Mouse (Mus musculus): ENCODE measurements at regions not wholly inside any gene's neighbourhood (a gene's known extent, or its start where the extent isn't known, plus 50 kb on each side); places are given as distances from the start of the nearest gene placed in this dataset.
A peak's percentile ranks its signal among the peaks of the same experiment; 100 is the strongest.

GRCm38 (mm10) chr4:10357572-10357971, 516.7 kb upstream of the 2610301B20Rik start:
- no peak for DNase-seq (ENCODE audit: low read depth, low spot score)
- Histone ChIP-seq H3K9ac (ENCODE audit: insufficient read depth, low read depth, low read length, poor library complexity, severe bottlenecking) (no peak overlapping the region), H3K4me1 (ENCODE audit: control insufficient read depth in 2 of 2, insufficient read depth in 2 of 2, low read length in 2 of 2, poor library complexity in 1 of 2) (no peaks in the 10 kb centered on the region), H3K9me3 (ENCODE audit: control insufficient read depth, insufficient read depth, low read depth, low read length) (no peaks in the 10 kb centered on the region), H3K4me3 (ENCODE audit: insufficient read depth in 1 of 2, low read depth in 1 of 2, low read length in 2 of 2, poor library complexity in 1 of 2, severe bottlenecking in 1 of 2) (no peak overlapping the region), H3K36me3 (ENCODE audit: control insufficient read depth, insufficient read depth, low read length, poor library complexity, severe bottlenecking) (no peaks in the 10 kb centered on the region), H3K27ac (ENCODE audit: insufficient read depth, low read depth, low read length, poor library complexity, severe bottlenecking) (no peak overlapping the region)
- in situ Hi-C loops (cut with MboI; ENCODE audit: low sequenced_read_pairs in 2 of 2, unreplicated experiment in 2 of 2) = no loop called here
- no peak for TF ChIP-seq ZC3H11A (IDR thresholded peaks at IDR 0.05; ENCODE audit: borderline replicate concordance, low read depth, low read length)
- TF ChIP-seq MAFK (IDR thresholded peaks at IDR 0.05; ENCODE audit: insufficient read depth, low read depth, low read length) = no peak
- TF ChIP-seq HCFC1 (IDR thresholded peaks at IDR 0.05; ENCODE audit: borderline replicate concordance, insufficient read depth, low read length) = no peak
- no peak for TF ChIP-seq ZNF384 (IDR thresholded peaks at IDR 0.05; ENCODE audit: low read depth, low read length)
- TF ChIP-seq CHD2 (IDR thresholded peaks at IDR 0.05; ENCODE audit: low read depth, low read length) = no peak

GRCm38 (mm10) chr4:10389790-10390189, 484.5 kb upstream of the 2610301B20Rik start:
- no peak for TF ChIP-seq ZC3H11A (IDR thresholded peaks at IDR 0.05; ENCODE audit: borderline replicate concordance, low read depth, low read length)
- TF ChIP-seq ZNF384 (IDR thresholded peaks at IDR 0.05; ENCODE audit: low read depth, low read length) = no peak
- TF ChIP-seq MAFK (IDR thresholded peaks at IDR 0.05; ENCODE audit: insufficient read depth, low read depth, low read length) = no peak
- TF ChIP-seq HCFC1 (IDR thresholded peaks at IDR 0.05; ENCODE audit: borderline replicate concordance, insufficient read depth, low read length) = no peak
- no peak for TF ChIP-seq CHD2 (IDR thresholded peaks at IDR 0.05; ENCODE audit: low read depth, low read length)
- Histone ChIP-seq H3K9me3 (ENCODE audit: control insufficient read depth, insufficient read depth, low read depth, low read length) (no peaks in the 10 kb centered on the region), H3K36me3 (ENCODE audit: control insufficient read depth, insufficient read depth, low read length, poor library complexity, severe bottlenecking) (no peaks in the 10 kb centered on the region), H3K27ac (ENCODE audit: insufficient read depth, low read depth, low read length, poor library complexity, severe bottlenecking) (no peak overlapping the region), H3K9ac (ENCODE audit: insufficient read depth, low read depth, low read length, poor library complexity, severe bottlenecking) (no peak overlapping the region), H3K4me3 (ENCODE audit: insufficient read depth in 1 of 2, low read depth in 1 of 2, low read length in 2 of 2, poor library complexity in 1 of 2, severe bottlenecking in 1 of 2) (no peak overlapping the region), H3K4me1 (ENCODE audit: control insufficient read depth in 2 of 2, insufficient read depth in 2 of 2, low read length in 2 of 2, poor library complexity in 1 of 2) (no peaks in the 10 kb centered on the region)
- no peak for DNase-seq (ENCODE audit: low read depth, low spot score)
- in situ Hi-C loops (cut with MboI; ENCODE audit: low sequenced_read_pairs in 2 of 2, unreplicated experiment in 2 of 2) = no loop called here

DNA sequence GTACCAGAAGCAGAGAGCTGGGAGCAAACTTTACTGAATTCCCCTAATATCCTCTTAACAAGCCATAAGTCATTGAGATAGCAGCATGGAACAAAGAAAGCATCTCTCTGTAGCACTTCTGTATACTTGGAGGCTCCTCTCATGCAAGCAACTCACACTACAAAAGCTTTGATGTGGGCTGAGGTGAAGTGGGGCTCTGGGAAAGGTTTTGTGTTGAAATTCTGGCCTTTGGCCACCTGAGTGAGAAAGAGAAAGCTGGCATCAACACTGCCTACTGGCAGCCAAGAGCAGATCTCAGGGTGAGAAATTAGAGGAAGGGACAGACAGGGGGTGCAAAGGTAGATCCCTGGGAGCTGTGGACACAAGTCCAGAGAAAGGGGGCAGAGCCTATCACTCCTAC, 477.0 kb upstream of the 2610301B20Rik start:
- Histone ChIP-seq H3K27ac (ENCODE audit: insufficient read depth, low read depth, low read length, poor library complexity, severe bottlenecking) (no peak overlapping the region), H3K36me3 (ENCODE audit: control insufficient read depth, insufficient read depth, low read length, poor library complexity, severe bottlenecking) (no peaks in the 10 kb centered on the region; the same call in 1 of the 2 replicates), H3K4me1 (ENCODE audit: control insufficient read depth in 2 of 2, insufficient read depth in 2 of 2, low read length in 2 of 2, poor library complexity in 1 of 2) (peaks cover 7 to 9% of the 10 kb centered on the region in 2 experiments; a peak in 3 of 4 replicates), H3K9ac (ENCODE audit: insufficient read depth, low read depth, low read length, poor library complexity, severe bottlenecking) (no peak overlapping the region), H3K9me3 (ENCODE audit: control insufficient read depth, insufficient read depth, low read depth, low read length) (no peaks in the 10 kb centered on the region), H3K4me3 (ENCODE audit: insufficient read depth in 1 of 2, low read depth in 1 of 2, low read length in 2 of 2, poor library complexity in 1 of 2, severe bottlenecking in 1 of 2) (no peak overlapping the region)
- no peak for TF ChIP-seq HCFC1 (IDR thresholded peaks at IDR 0.05; ENCODE audit: borderline replicate concordance, insufficient read depth, low read length)
- TF ChIP-seq CHD2 (IDR thresholded peaks at IDR 0.05; ENCODE audit: low read depth, low read length) = no peak
- in situ Hi-C loops (cut with MboI; ENCODE audit: low sequenced_read_pairs in 2 of 2, unreplicated experiment in 2 of 2) = no loop called here
- DNase-seq (ENCODE audit: low read depth, low spot score) = no peak

DNA sequence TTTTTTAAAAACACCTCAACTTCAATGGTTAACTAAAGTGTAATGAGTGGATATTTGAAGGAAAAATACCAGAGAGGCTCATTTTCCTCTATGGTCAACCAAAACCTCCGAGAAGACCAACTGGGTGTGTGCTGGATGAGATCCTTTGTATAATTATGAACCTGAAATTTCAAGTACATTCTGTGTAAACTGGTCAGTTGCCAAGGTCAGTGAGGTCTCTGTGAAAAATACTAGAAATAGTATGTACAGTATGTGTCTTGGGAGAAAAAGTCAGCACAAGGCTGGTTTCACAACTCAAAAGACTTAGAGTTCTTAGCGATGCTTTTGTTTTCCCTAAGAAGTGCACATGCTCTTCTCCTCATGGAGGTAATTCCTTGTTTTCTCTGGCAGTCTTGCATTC, 476.2 kb upstream of the 2610301B20Rik start:
- no peak for DNase-seq (ENCODE audit: low read depth, low spot score)
- peaks cover 7 to 9% of the 10 kb centered on the region in 2 experiments; a peak in 3 of 4 replicates for H3K4me1 ChIP-seq (ENCODE audit: control insufficient read depth in 2 of 2, insufficient read depth in 2 of 2, low read length in 2 of 2, poor library complexity in 1 of 2)
- in situ Hi-C loops (cut with MboI; ENCODE audit: low sequenced_read_pairs in 2 of 2, unreplicated experiment in 2 of 2) = no loop called here
- no peak overlapping the region for H3K4me3 ChIP-seq (ENCODE audit: insufficient read depth in 1 of 2, low read depth in 1 of 2, low read length in 2 of 2, poor library complexity in 1 of 2, severe bottlenecking in 1 of 2)
- no peak overlapping the region for H3K27ac ChIP-seq (ENCODE audit: insufficient read depth, low read depth, low read length, poor library complexity, severe bottlenecking)
- TF ChIP-seq CHD2 (IDR thresholded peaks at IDR 0.05; ENCODE audit: low read depth, low read length) (no peak), ZNF384 (IDR thresholded peaks at IDR 0.05; ENCODE audit: low read depth, low read length) (no peak), HCFC1 (IDR thresholded peaks at IDR 0.05; ENCODE audit: borderline replicate concordance, insufficient read depth, low read length) (no peak), ZC3H11A (IDR thresholded peaks at IDR 0.05; ENCODE audit: borderline replicate concordance, low read depth, low read length) (no peak), MAFK (IDR thresholded peaks at IDR 0.05; ENCODE audit: insufficient read depth, low read depth, low read length) (no peak)
- no peaks in the 10 kb centered on the region; the same call in 1 of the 2 replicates for H3K36me3 ChIP-seq (ENCODE audit: control insufficient read depth, insufficient read depth, low read length, poor library complexity, severe bottlenecking)
- H3K9me3 ChIP-seq (ENCODE audit: control insufficient read depth, insufficient read depth, low read depth, low read length) = no peaks in the 10 kb centered on the region
- no peak overlapping the region for H3K9ac ChIP-seq (ENCODE audit: insufficient read depth, low read depth, low read length, poor library complexity, severe bottlenecking)

DNA sequence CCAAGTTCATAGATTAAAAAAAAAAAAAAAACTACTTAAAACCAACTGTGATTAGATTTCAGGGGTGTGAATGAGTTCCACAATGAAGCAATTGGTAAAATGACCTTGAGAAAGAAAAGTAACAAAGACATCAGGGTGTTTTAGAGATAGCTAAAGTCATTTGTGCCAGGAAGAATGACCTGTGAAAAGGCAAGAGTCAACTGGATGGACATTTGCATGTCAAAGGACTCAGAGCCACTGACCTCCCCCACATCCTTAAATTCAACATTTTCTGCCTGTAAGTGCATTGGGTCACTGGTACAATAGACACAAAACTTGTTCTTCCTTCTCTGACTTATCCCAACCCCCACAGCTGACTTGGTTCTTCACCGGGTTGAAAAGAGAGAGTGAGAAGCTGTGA, 474.6 kb upstream of the 2610301B20Rik start:
- Histone ChIP-seq H3K9me3 (ENCODE audit: control insufficient read depth, insufficient read depth, low read depth, low read length) (no peaks in the 10 kb centered on the region), H3K4me3 (ENCODE audit: insufficient read depth in 1 of 2, low read depth in 1 of 2, low read length in 2 of 2, poor library complexity in 1 of 2, severe bottlenecking in 1 of 2) (peak overlapping the region in 1 of 2 experiments; percentile 1; a peak in 1 of 4 replicates), H3K27ac (ENCODE audit: insufficient read depth, low read depth, low read length, poor library complexity, severe bottlenecking) (peak overlapping the region; percentile 77; the same call in 1 of the 2 replicates), H3K36me3 (ENCODE audit: control insufficient read depth, insufficient read depth, low read length, poor library complexity, severe bottlenecking) (no peaks in the 10 kb centered on the region; the same call in 1 of the 2 replicates), H3K9ac (ENCODE audit: insufficient read depth, low read depth, low read length, poor library complexity, severe bottlenecking) (no peak overlapping the region), H3K4me1 (ENCODE audit: control insufficient read depth in 2 of 2, insufficient read depth in 2 of 2, low read length in 2 of 2, poor library complexity in 1 of 2) (peaks cover 7 to 9% of the 10 kb centered on the region in 2 experiments; a peak in 3 of 4 replicates)
- no peak for TF ChIP-seq ZC3H11A (IDR thresholded peaks at IDR 0.05; ENCODE audit: borderline replicate concordance, low read depth, low read length)
- peak; percentile 57; the same call in 1 of the 2 replicates for TF ChIP-seq CHD2 (IDR thresholded peaks at IDR 0.05; ENCODE audit: low read depth, low read length)
- no peak for TF ChIP-seq HCFC1 (IDR thresholded peaks at IDR 0.05; ENCODE audit: borderline replicate concordance, insufficient read depth, low read length)
- peak; percentile 96 for TF ChIP-seq ZNF384 (IDR thresholded peaks at IDR 0.05; ENCODE audit: low read depth, low read length)
- TF ChIP-seq MAFK (IDR thresholded peaks at IDR 0.05; ENCODE audit: insufficient read depth, low read depth, low read length) = 0 out of 2 replicates have a peak, but pooled peaks have one; percentile 8
- in situ Hi-C loops (cut with MboI; ENCODE audit: low sequenced_read_pairs in 2 of 2, unreplicated experiment in 2 of 2) = no loop called here
- DNase-seq (ENCODE audit: low read depth, low spot score) = peak; percentile 62

Data from ES-E14 (cell line).